Mouse (Mus musculus): ENCODE results near the gene Slc22a17. TPM values are rescaled to one million over a fixed set of nuclear protein-coding genes. Genes with fewer than 3 reads are reported as not detected.

Slc22a17 gene
- polyA plus RNA-seq (2017; shearing (Covaris generic)): 1 to 10 TPM; 3.1 to 7.2 TPM

DNA sequence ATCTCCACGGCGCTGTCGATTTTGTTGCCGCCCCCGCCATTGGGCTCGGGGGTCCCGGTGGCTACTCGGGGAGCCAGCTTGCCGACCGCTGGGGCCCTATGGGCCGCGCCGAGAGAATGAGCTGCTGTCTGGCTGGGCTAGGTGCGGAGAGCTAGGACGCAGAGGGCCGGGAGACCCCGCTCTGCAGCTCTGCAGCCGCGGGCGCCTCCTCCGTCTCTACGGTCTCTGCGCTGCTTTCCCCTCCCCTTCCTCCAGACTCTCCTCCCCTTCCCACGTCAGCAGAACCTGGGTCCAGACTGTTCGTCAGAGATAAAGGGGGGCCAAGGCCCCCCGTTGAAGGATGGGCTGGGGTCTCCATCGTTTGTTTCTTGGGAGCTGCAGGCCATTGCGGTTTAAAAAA is at the start of gene Slc22a17:
TSS of gene Slc22a17 (minus strand) at position 247 of the 400 bp plus-strand sequence.

DNA sequence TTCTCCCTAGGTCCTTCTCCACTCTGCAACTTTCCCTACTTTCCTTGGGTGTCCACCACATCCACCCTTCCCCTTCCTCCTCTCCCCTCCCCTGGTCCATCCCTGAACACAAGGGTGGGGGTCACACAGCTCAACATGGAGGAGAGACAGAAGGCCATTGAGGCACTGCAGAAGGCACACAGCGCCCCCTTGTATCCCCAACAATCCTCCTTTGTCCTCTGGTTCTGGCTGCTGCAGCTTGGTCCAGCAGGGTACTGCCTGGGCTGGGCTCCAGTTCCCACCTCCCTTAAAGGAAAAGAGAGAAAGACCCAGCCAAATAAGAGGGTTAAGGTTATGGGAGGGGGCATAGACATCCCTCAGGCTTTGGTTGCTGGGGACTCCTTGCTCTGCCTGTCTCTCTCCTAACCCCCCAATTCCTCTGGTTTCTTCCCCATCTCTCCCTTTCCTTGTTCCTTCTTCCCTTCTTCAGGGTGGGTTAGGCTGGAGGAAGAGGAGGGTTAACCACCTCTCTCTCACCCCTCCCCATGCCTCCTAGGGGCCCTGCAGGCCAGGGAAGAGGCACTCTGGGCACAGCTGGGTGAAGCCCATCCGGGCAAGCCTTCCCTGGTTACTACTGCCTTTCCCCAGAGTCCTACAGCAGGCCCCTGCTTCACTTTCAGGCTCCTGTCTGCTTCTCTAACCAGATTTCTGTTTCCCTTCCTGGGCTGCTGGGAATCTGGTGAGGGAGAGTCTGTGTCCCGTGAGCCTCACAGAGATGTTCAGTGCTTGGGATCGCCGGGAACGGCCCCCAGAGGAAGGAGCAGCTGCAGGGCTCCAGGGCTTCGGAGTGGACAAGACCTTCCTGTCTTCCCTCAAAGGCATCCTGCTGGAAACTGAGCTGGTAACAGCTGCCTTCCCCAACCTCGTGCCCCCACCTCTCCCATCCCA is 23.2 kb upstream of the Slc22a17 start, which contains the start of gene Cmtm5:
TSS of gene Cmtm5 (plus strand) at position 358 of the 927 bp plus-strand sequence.

DNA sequence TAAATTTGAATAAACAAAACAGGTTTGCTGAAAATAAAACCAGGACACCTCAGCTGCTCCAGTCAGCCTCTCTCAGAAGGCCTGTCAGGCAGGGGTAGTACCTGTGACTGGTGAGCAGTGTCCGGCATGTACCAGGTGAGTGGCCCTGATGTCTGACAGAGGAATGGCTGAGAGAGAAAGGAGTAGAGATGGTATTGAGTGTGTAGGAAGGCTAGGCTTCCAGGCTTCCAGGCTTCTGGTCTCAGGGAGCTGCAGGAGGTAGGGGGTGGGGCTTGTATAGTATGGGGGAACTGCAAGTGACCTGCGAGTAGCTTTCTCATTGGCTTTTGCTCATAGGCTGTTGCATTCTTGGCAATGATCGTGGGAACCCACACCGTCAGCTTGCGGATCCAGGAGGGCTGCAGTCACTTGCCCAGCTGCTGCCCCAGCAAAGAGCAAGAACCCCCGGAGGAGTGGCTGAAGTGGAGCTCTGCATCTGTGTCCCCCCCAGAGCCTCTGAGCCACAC is 19.8 kb upstream of the Slc22a17 start, which contains the start of gene Il25:
TSS of gene Il25 (plus strand) at position 51 of the 506 bp plus-strand sequence.

DNA sequence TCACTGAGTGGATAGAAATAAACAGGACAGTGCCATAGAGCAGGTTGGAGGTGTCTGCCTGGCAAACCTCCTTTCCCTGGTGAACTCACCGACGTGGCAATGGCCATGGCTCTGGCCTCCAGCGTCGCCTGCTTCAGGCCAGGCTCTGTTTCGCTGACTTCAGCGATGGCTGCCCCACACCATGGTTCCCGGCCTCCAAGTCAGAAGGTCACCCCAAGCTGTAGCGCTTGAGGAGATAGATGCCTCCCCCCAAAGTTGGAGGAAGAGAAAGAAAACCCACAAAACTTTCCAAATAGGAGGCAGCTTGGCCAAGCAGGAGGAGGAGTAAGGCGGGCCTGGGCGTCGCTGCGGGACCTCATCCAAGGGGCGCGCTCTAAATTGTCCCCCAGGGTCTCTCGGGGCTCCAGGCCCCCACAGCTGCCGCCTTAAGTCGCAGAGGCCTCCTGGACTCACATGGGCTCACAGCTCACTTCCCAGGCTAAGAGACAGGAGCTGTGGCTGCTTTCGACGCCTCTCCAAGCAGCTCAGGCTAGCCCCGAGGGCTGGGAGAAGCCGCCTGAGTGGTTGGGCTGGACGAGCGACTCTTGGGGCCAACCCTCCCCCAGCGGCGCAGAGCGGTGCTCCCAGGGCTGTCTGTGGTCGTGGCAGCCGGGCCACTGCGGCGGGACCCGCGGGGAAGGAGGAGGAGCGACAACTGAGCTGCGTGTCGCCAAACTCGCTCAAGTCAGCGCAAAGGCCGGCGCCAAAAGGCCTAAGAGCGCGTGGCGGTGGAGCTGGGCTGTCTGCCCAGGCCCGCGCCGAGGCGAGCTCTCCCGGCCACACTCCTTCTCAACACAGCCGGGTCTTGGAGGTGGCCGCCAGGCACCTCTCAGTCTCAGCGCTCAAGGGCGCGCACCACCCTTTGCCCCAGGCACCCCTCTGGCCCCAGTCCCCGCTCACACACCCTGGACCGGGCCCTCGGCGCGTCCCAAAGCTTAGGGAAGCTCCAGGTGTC is 12.7 kb upstream of the Slc22a17 start, which contains the start of gene Efs:
TSS of gene Efs (minus strand) at position 778 of the 994 bp plus-strand sequence.

DNA sequence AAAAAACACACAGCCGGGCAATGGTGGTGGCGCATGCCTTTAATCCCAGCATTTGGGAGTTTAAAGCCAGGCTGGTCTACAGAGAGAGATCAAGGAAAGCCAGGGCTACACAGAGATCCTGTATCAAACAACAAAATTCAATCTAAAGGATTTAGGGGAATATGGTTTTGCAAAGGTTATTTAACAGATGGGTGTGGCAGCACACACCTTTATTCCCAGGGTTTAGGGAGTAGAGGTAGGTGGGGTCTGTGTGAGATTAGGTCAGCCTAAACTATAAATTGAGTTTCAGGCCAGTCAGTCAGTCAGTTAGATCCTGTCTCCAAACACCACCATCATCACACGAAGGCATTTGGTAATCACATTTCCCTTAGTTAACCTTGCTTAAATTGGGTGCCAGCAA is 20.7 kb downstream of the Slc22a17 start, which contains the start of gene Pabpn1:
TSS of gene Pabpn1 (plus strand) at position 301 of the 400 bp plus-strand sequence.

DNA sequence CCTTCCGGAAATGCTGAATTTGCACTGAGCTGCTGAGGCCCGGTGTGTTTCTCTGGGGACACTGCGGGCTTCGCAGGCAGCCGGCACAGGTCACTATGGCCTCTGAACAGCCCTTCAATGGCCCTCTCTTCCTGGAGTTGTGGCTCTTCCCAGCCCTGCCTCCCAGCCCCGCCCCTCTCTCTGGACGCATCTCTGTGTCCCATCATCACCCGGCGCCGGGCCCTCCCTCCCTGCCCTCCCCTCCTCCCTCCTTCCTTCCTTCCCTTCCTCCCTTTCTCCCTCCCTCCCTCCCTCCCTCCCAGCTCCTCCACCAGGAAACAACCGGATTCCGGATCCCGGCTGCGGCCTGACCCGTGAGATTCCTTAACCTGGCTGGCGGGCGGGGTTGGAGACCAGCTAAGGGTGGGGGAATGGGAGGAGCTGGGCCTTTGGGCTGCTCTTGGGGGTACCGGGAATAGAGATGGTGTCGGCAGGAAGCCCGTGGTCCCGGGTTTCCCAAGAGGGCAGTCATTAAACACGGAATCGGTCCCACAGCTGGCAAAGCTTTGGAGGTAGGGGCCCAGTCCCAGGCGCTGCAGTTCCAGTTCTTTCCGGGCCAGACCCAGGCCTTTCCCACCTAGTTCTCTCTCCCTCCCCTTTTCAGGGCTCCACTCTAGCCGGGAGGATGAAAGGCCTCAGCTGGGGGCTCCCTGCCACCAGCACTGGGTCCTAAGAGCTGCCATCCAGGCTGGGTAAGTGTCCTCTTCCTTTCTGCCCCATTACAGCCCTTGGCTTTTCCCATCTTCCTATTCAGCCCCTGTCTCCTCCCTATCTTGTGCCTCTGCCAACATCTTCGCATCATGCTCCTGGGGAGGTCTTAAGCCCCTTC is 29.5 kb downstream of the Slc22a17 start, which contains the start of the genes Bcl2l2 and Gm20521:
TSS of gene Bcl2l2 (plus strand) at position 224 of the 868 bp plus-strand sequence.
TSS of gene Gm20521 (plus strand) at position 288 of the 868 bp plus-strand sequence.

DNA sequence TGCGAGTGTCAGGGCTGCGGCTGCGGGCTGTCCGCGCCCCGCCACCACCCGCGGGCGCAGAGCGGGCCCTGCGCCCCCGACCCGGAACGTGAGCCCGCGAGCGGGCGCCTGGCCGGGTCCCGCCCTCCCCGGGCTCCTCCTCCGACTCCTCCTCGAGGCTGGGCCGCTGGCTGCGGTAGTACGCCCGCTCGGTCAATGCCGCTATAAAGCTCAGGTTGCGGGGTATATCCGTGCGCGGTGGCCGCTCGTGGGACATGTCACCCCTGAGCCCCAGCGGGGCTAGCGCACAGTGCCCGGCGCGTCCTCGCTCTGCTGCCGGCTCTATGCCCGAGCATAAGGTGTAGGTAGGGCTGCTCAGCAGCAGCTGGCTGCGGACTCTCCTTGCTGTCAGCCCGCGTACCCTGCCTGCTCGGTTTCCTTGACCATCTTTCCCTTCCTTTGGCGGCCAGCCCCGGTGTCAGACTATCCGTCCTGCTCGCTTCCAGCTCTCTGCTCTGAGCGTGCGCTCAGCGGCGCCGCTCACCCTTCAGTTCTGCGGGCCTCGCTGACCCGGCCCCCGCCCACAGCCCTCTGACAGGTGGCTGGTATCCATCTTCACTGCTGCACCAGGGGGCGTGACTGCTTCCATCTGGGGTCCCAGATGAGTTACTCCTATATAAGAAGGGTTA is 35.8 kb downstream of the Slc22a17 start, which contains the start of gene Ppp1r3e:
TSS of gene Ppp1r3e (minus strand) at position 503 of the 668 bp plus-strand sequence.

DNA sequence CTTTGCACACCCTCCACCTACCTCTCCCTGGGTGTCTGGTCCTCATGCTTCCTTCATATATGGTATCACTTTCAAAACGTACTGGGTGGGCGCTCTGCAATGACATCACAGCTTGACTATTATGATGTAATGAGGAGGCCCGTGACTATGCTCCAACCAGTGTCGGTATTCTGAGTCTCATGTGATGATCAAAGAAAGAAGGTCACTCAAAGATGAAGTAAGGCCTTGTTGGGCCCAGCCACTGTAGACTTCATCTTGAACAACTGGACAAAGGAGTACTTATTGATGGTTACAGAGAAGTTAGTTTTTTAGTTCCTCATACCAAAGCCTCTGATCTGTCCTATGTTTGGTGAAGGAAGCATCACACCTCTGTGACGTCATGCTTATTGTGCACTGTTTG is 42.1 kb downstream of the Slc22a17 start, which contains the start of gene Homez:
TSS of gene Homez (minus strand) at position 101 of the 400 bp plus-strand sequence.

Other genes starting within 250 kb of the Slc22a17 start
- 10 to 100 TPM; 78.0 to 83.7 TPM for gene 1700123O20Rik, start 226.9 kb downstream of the Slc22a17 start, polyA plus RNA-seq (2017; shearing (Covaris generic))
- gene Acin1, start 226.2 kb downstream of the Slc22a17 start, polyA plus RNA-seq (2017; shearing (Covaris generic)): 100 to 1,000 TPM in 1 of 2 experiments, 10 to 100 TPM in 1; 92.0 to 116 TPM
- gene Gm29776, start 214.3 kb downstream of the Slc22a17 start, polyA plus RNA-seq (2017; shearing (Covaris generic)): under 1 TPM; 0.08 to 0.17 TPM
- under 1 TPM in 1 of 2 experiments, not detected in 1; 0.79 TPM for gene Cebpe, start 201.0 kb downstream of the Slc22a17 start, polyA plus RNA-seq (2017; shearing (Covaris generic))
- gene Slc7a8, start 131.2 kb downstream of the Slc22a17 start, polyA plus RNA-seq (2017; shearing (Covaris generic)): under 1 TPM; 0.27 to 0.98 TPM
- under 1 TPM in 1 of 2 experiments, not detected in 1; 0.28 TPM for gene Rnf212b, start 99.0 kb downstream of the Slc22a17 start, polyA plus RNA-seq (2017; shearing (Covaris generic))
- 10 to 100 TPM; 14.3 to 15.8 TPM for gene Homez, start 42.2 kb downstream of the Slc22a17 start, polyA plus RNA-seq (2017; shearing (Covaris generic))
- gene Ppp1r3e, start 35.6 kb downstream of the Slc22a17 start, polyA plus RNA-seq (2017; shearing (Covaris generic)): 1 to 10 TPM in 1 of 2 experiments, under 1 TPM in 1; 0.54 to 1.5 TPM
- gene Bcl2l2, start 29.8 kb downstream of the Slc22a17 start, polyA plus RNA-seq (2017; shearing (Covaris generic)): under 1 TPM; 0.20 to 0.21 TPM
- gene Gm20521, start 29.7 kb downstream of the Slc22a17 start, polyA plus RNA-seq (2017; shearing (Covaris generic)): under 1 TPM in 1 of 2 experiments, not detected in 1; 0.30 TPM
- 100 to 1,000 TPM; 180 to 240 TPM for gene Pabpn1, start 20.6 kb downstream of the Slc22a17 start, polyA plus RNA-seq (2017; shearing (Covaris generic))
- not detected for gene Efs, start 13.0 kb upstream of the Slc22a17 start, polyA plus RNA-seq (2017; shearing (Covaris generic))
- not detected for gene Il25, start 19.6 kb upstream of the Slc22a17 start, polyA plus RNA-seq (2017; shearing (Covaris generic))
- under 1 TPM in 1 of 2 experiments, not detected in 1; 0.43 TPM for gene Cmtm5, start 23.1 kb upstream of the Slc22a17 start, polyA plus RNA-seq (2017; shearing (Covaris generic))
- gene Myh6, start 53.8 kb upstream of the Slc22a17 start, polyA plus RNA-seq (2017; shearing (Covaris generic)): under 1 TPM in 1 of 2 experiments, not detected in 1; 0.05 TPM
- gene Gm17428, start 63.8 kb upstream of the Slc22a17 start, polyA plus RNA-seq (2017; shearing (Covaris generic)): not detected
- gene Myh7, start 81.5 kb upstream of the Slc22a17 start, polyA plus RNA-seq (2017; shearing (Covaris generic)): under 1 TPM in 1 of 2 experiments, not detected in 1; 0.11 TPM
- gene Ngdn, start 102.3 kb upstream of the Slc22a17 start, polyA plus RNA-seq (2017; shearing (Covaris generic)): 100 to 1,000 TPM; 108 to 134 TPM
- 1 to 10 TPM; 4.6 to 6.7 TPM for gene Zfhx2, start 179.2 kb upstream of the Slc22a17 start, polyA plus RNA-seq (2017; shearing (Covaris generic))
- gene Thtpa, start 181.7 kb upstream of the Slc22a17 start, polyA plus RNA-seq (2017; shearing (Covaris generic)): 10 to 100 TPM in 1 of 2 experiments, 1 to 10 TPM in 1; 7.3 to 14.3 TPM
- 100 to 1,000 TPM; 102 to 150 TPM for gene Ap1g2, start 193.5 kb upstream of the Slc22a17 start, polyA plus RNA-seq (2017; shearing (Covaris generic))
- under 1 TPM in 1 of 2 experiments, not detected in 1; 0.32 TPM for gene Jph4, start 203.8 kb upstream of the Slc22a17 start, polyA plus RNA-seq (2017; shearing (Covaris generic))